Mouse (Mus musculus) liver, postnatal 0 days (tissue): ENCODE measurements around the gene Zfp618. TPM values are rescaled to one million over a fixed set of nuclear protein-coding genes. Genes with fewer than 3 reads are reported as not detected.

Source experiments
- ATAC-seq: fragments of 200-750 bp; cut with Nextera tagmentation; 2 replicates; pipeline ENCODE4 v1.8.0; 2017; ENCODE audit warnings: mild to moderate bottlenecking, moderate library complexity
- DNase-seq: peaks from one replicate; pipeline ENCODE4 v3.0.0-alpha.2; 2016
- H3K27ac ChIP-seq: fragments of 300-500 bp; sonication (generic); 2 replicates; pipeline ENCODE4 v1.5.1; 2014; ENCODE audit warnings: antibody characterized with exemption, moderate library complexity, mild to moderate bottlenecking, low read depth
- H3K27me3 ChIP-seq: fragments of 300-500 bp; sonication (generic); 2 replicates; pipeline ENCODE4 v1.6.1; 2014; ENCODE audit warnings: low read length, control low read depth, mixed read lengths; ENCODE audit not compliant: insufficient read depth
- H3K36me3 ChIP-seq: fragments of 300-500 bp; sonication (generic); replicated peaks from 2 replicates; pipeline ENCODE4 v1.6.1; 2014; ENCODE audit warnings: mild to moderate bottlenecking, control low read depth, low read length, moderate library complexity, mixed read lengths; ENCODE audit not compliant: insufficient read depth
- H3K4me1 ChIP-seq: fragments of 300-500 bp; sonication (generic); 2 replicates; pipeline ENCODE4 v1.6.1; 2014; ENCODE audit warnings: antibody characterized with exemption, mild to moderate bottlenecking, control low read depth; ENCODE audit not compliant: insufficient read depth
- H3K4me2 ChIP-seq: fragments of 300-500 bp; sonication (generic); 2 replicates; pipeline ENCODE4 v1.6.1; 2014; ENCODE audit warnings: low read depth, mild to moderate bottlenecking, low read length, moderate library complexity, mixed read lengths
- H3K4me3 ChIP-seq: fragments of 300-500 bp; sonication (generic); 2 replicates; pipeline ENCODE4 v1.5.1; 2014; ENCODE audit warnings: low read depth, low read length
- H3K9ac ChIP-seq: fragments of 300-500 bp; sonication (generic); replicated peaks from 2 replicates; pipeline ENCODE4 v1.6.1; 2014; ENCODE audit warnings: mild to moderate bottlenecking, moderate library complexity
- H3K9me3 ChIP-seq: fragments of 300-500 bp; sonication (generic); 2 replicates; pipeline ENCODE4 v1.6.1; 2016; ENCODE audit warnings: mild to moderate bottlenecking, control low read depth, low read length, mixed read lengths
- CTCF ChIP-seq: sonication (generic); IDR thresholded peaks from 2 replicates; pipeline ENCODE4 v1.5.1; 2016; ENCODE audit warnings: antibody characterized with exemption, low read depth
- EP300 ChIP-seq: IDR thresholded peaks from 2 replicates; pipeline ENCODE4 v1.6.1; 2016; ENCODE audit warnings: antibody characterized with exemption, low read depth, mild to moderate bottlenecking
- WGBS: fragments of 180-500 bp; shearing (Covaris S2); extraction: QIAGEN DNeasy Blood & Tissue Kit; methylation state at CpG from one replicate; pipeline ENCODE4 v1.1.7; 2014; ENCODE audit not compliant: insufficient replicate concordance; 5-methylcytosine and 5-hydroxymethylcytosine counted together
- polyA plus RNA-seq: library from polyadenylated mRNA; unstranded; fragments of >200 nt; fragmentation: Nextera tagmentation; extraction: Ambion mirVana; gene quantifications from 2 replicates; pipeline ENCODE4 v1.2.1, GENCODE M21; 2015

Gene Zfp618
- polyA plus RNA-seq, 1 experiment from 2014 or later = 4.5 TPM

- H3K36me3 ChIP-seq = no peaks in the 10 kb centered on the region
- no peak overlapping the region for H3K4me2 ChIP-seq
- no peak overlapping the region for H3K4me3 ChIP-seq
- WGBS = 74% methylated on average over 11 of the region's 11 CpGs
- no peak for TF ChIP-seq CTCF
- no peak for TF ChIP-seq EP300
- no peaks in the 10 kb centered on the region for H3K27me3 ChIP-seq
- no peak for DNase-seq
- no peak overlapping the region for H3K9ac ChIP-seq
- H3K9me3 ChIP-seq = no peaks in the 10 kb centered on the region
- H3K27ac ChIP-seq = peak overlapping the region; percentile 91
- H3K4me1 ChIP-seq = peaks cover 19% of the 10 kb centered on the region; the same call in 1 of the 2 replicates
- no peak for ATAC-seq
These were observed 35.1 kb downstream of the Zfp618 start for GRCm38 (mm10) chr4:63000316-63001055.

- H3K4me3 ChIP-seq = no peak overlapping the region
- no peak overlapping the region for H3K27ac ChIP-seq
- DNase-seq (no peak), ATAC-seq (no peak)
- no peak overlapping the region for H3K9ac ChIP-seq
- H3K4me2 ChIP-seq = no peak overlapping the region
- H3K36me3 ChIP-seq = no peaks in the 10 kb centered on the region
- H3K4me1 ChIP-seq = peaks cover 33% of the 10 kb centered on the region
- no peaks in the 10 kb centered on the region for H3K9me3 ChIP-seq
- H3K27me3 ChIP-seq = no peaks in the 10 kb centered on the region
- TF ChIP-seq CTCF = no peak
- no peak for TF ChIP-seq EP300
- WGBS = 70% methylated on average over 1 of the region's 1 CpGs
These were observed 37.0 kb downstream of the Zfp618 start for GRCm38 (mm10) chr4:63002386-63002785.

GRCm38 (mm10) chr4:63004519-63004918, 39.1 kb downstream of the Zfp618 start:
- ATAC-seq (no peak), DNase-seq (no peak)
- WGBS = 82% methylated on average over 11 of the region's 11 CpGs

GRCm38 (mm10) chr4:63005446-63006185, 40.2 kb downstream of the Zfp618 start:
- DNase-seq (peak; percentile 43), ATAC-seq (peak; percentile 62)
- Histone ChIP-seq H3K9me3 (no peaks in the 10 kb centered on the region), H3K4me1 (peaks cover 24% of the 10 kb centered on the region), H3K27me3 (no peaks in the 10 kb centered on the region), H3K4me3 (no peak overlapping the region), H3K4me2 (no peak overlapping the region), H3K36me3 (no peaks in the 10 kb centered on the region), H3K27ac (peak overlapping the region; percentile 83), H3K9ac (no peak overlapping the region)
- WGBS = 52% methylated on average over 10 of the region's 10 CpGs
- TF ChIP-seq CTCF = no peak
- peak; percentile 23; the same call in 1 of the 2 replicates for TF ChIP-seq EP300

More at GRCm38 (mm10) chr4:63004519-63004918, 39.1 kb downstream of the Zfp618 start:
- no peaks in the 10 kb centered on the region for H3K36me3 ChIP-seq
- H3K4me1 ChIP-seq = peaks cover 24% of the 10 kb centered on the region
- peak overlapping the region; percentile 83 for H3K27ac ChIP-seq
- no peaks in the 10 kb centered on the region for H3K9me3 ChIP-seq
- no peaks in the 10 kb centered on the region for H3K27me3 ChIP-seq
- TF ChIP-seq CTCF (no peak), EP300 (no peak)
- no peak overlapping the region for H3K4me3 ChIP-seq
- H3K9ac ChIP-seq = no peak overlapping the region
- no peak overlapping the region for H3K4me2 ChIP-seq

GRCm38 (mm10) chr4:63006198-63007155, 41.1 kb downstream of the Zfp618 start:
- no peaks in the 10 kb centered on the region for H3K27me3 ChIP-seq
- no peaks in the 10 kb centered on the region for H3K36me3 ChIP-seq
- H3K4me1 ChIP-seq = peaks cover 24% of the 10 kb centered on the region
- H3K27ac ChIP-seq = peak overlapping the region; percentile 64
- no peak overlapping the region for H3K4me2 ChIP-seq
- DNase-seq (no peak), ATAC-seq (peak; percentile 74)
- TF ChIP-seq CTCF = no peak
- TF ChIP-seq EP300 = no peak
- no peak overlapping the region; the same call in 1 of the 2 replicates for H3K9ac ChIP-seq
- WGBS = 55% methylated on average over 7 of the region's 7 CpGs
- H3K4me3 ChIP-seq = no peak overlapping the region
- no peaks in the 10 kb centered on the region for H3K9me3 ChIP-seq
